Mouse (Mus musculus) forebrain, postnatal 0 days (tissue): ENCODE data around the gene Pard3. TPM values are rescaled to one million over a fixed set of nuclear protein-coding genes. Genes with fewer than 3 reads are reported as not detected.
"Not testable (repeated sequence)": the region's sequence is repeated elsewhere in the genome, so short reads cannot be mapped to it uniquely, and the experiment has no call there.

Experiments
- ATAC-seq: fragments of 200-750 bp; cut with Nextera tagmentation; 2 replicates; pipeline ENCODE4 v1.8.0; 2017; ENCODE audit warnings: mild to moderate bottlenecking, moderate library complexity
- DNase-seq: peaks from one replicate; pipeline ENCODE4 v3.0.0-alpha.2; 2015
- H3K27ac ChIP-seq: fragments of 300-500 bp; sonication (generic); 2 replicates; pipeline ENCODE4 v1.5.1; 2014; ENCODE audit warnings: low read depth, mild to moderate bottlenecking, antibody characterized with exemption, low read length, moderate library complexity, mixed read lengths
- H3K27me3 ChIP-seq: fragments of 300-500 bp; sonication (generic); 2 replicates; pipeline ENCODE4 v1.6.1; 2014; ENCODE audit warnings: mild to moderate bottlenecking, low read length, mixed read lengths; ENCODE audit not compliant: insufficient read depth
- H3K36me3 ChIP-seq: fragments of 300-500 bp; sonication (generic); 2 replicates; pipeline ENCODE4 v1.6.1; 2014; ENCODE audit warnings: mild to moderate bottlenecking, moderate library complexity; ENCODE audit not compliant: insufficient read depth
- H3K4me1 ChIP-seq: fragments of 300-500 bp; sonication (generic); 2 replicates; pipeline ENCODE4 v1.6.1; 2014; ENCODE audit warnings: antibody characterized with exemption; ENCODE audit not compliant: insufficient read depth
- H3K4me2 ChIP-seq: fragments of 300-500 bp; sonication (generic); 2 replicates; pipeline ENCODE4 v1.6.1; 2014; ENCODE audit warnings: low read depth, mild to moderate bottlenecking, moderate library complexity
- H3K4me3 ChIP-seq: fragments of 300-500 bp; sonication (generic); 2 replicates; pipeline ENCODE4 v1.5.1; 2014; ENCODE audit warnings: low read depth, low read length, mixed read lengths
- H3K9ac ChIP-seq: fragments of 300-500 bp; sonication (generic); 2 replicates; pipeline ENCODE4 v1.6.1; 2014; ENCODE audit warnings: mild to moderate bottlenecking
- H3K9me3 ChIP-seq: fragments of 300-500 bp; sonication (generic); 2 replicates; pipeline ENCODE4 v1.6.1; 2016; ENCODE audit warnings: low read length
- CTCF ChIP-seq: sonication (generic); IDR thresholded peaks from 2 replicates; pipeline ENCODE4 v1.5.1; 2016; ENCODE audit warnings: antibody characterized with exemption, control low read depth, low read depth
- WGBS: fragments of 180-500 bp; shearing (Covaris S2); extraction: QIAGEN DNeasy Blood & Tissue Kit; methylation state at CpG from one replicate; pipeline ENCODE4 v1.1.7; 2014; 5-methylcytosine and 5-hydroxymethylcytosine counted together
- polyA plus RNA-seq: library from polyadenylated mRNA; unstranded; fragments of >200 nt; fragmentation: Nextera tagmentation; extraction: Ambion mirVana; gene quantifications from 2 replicates; pipeline ENCODE4 v1.2.1, GENCODE M21; 2015
- total RNA-seq: library from RNA; depleted of rRNA; stranded (reverse); fragments of >200 nt; gene quantifications from 2 replicates; pipeline ENCODE4 v1.2.3, GENCODE M21; 2014

Gene Pard3
- total and polyA plus RNA-seq, 2 experiments from 2014 or later: 11.4 to 31.0 TPM

DNA sequence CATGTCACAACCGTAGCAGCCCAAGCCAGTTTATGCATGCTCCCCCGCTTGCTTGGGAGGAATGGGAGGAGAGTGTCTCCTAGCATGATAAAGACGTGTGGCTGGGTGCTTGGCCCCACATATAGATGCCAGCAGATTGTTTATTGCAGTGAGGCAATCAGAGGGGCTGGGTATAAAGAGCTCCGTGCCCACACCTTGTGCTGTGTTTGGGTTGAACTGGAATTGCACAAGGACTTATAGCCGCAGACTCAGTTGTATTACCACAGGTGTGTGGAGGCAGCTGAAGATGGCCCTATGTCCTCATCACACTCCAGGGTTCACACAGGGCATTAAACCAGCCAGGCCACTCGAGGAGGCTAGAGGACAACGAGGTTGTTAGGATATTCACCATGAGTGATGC is 98.2 kb downstream of the Pard3 start:
- Histone ChIP-seq H3K9ac (no peak overlapping the region), H3K4me2 (no peak overlapping the region), H3K4me3 (no peak overlapping the region), H3K27me3 (no peaks in the 10 kb centered on the region), H3K9me3 (no peaks in the 10 kb centered on the region), H3K4me1 (no peaks in the 10 kb centered on the region), H3K36me3 (no peaks in the 10 kb centered on the region), H3K27ac (no peak overlapping the region)
- no peak for ATAC-seq
- DNase-seq: no peak
- WGBS: 92% methylated on average over 7 of the region's 7 CpGs
- TF ChIP-seq CTCF: no peak

DNA sequence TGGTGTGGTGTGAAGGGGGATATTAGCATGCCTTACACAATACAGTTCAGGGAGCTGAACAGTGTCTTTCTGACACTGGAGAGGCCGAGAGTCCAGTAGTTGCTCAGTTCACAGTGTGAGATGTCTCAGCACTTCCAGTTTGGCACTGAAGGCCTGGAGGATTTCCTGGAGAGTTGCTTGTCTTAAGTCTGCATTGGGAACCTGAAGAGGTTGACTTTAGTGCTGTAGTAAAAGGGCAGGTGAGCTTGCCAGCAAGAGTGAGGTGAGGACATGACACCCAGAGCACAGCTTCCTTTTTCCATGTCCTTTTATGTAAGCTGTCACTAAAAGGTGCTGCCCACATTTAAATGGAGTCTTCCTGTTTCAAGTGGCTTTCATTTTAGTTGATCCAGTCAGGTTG is 99.1 kb downstream of the Pard3 start:
- ATAC-seq: no peak
- no peak overlapping the region for H3K9ac ChIP-seq
- TF ChIP-seq CTCF: no peak
- H3K4me1 ChIP-seq: no peaks in the 10 kb centered on the region
- no peak for DNase-seq
- H3K27me3 ChIP-seq: no peaks in the 10 kb centered on the region
- no peak overlapping the region for H3K4me2 ChIP-seq
- no peaks in the 10 kb centered on the region for H3K9me3 ChIP-seq
- H3K4me3 ChIP-seq: no peak overlapping the region
- no peaks in the 10 kb centered on the region for H3K36me3 ChIP-seq
- no peak overlapping the region for H3K27ac ChIP-seq
- 77% methylated on average over 1 of the region's 1 CpGs for WGBS

DNA sequence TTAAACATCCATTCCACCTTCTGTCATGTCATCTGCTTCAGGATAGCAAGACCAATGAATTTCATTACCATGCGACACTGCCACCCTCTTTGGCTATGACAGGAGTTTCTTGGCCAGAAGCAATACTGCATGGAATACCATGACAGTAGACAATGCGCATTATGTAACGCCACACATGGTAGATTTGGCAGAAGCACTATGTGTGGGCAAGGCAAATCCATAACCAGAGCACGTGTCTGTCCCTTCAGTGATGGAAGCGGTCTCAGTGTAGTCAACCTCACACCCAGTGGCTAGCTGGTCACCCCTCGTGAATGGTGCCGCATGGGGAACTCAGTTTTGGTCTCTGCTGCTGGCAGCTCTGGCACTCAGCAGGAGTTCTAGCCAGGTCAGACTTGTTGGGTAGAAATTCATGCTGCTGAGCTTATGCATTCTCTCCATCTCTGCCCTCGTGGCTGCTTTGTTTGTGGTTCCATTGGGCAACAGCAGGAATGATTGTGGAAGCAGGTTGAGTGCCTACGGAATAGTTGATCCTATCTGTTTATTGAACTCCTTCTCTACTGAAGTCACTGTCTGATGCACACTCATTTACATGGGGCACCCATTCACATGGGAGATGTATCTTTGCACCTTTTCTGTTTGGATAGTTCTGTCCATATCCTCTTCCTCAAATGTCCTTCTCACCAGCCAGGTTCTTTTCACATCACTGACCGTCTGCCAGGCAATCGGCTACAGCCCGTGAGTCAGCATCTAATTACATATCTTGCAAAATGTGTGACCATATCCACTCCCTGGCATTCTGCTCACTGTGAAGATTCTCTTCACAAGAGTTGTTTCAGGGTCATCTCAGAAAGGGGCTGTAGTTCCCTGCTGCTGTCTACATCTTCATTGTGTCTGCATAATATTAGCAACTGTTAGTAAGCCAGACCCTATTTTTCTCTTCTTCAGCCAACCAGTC is 100.9 kb downstream of the Pard3 start:
- Histone ChIP-seq H3K4me3 (no peak overlapping the region), H3K9ac (no peak overlapping the region), H3K4me1 (no peaks in the 10 kb centered on the region), H3K27ac (no peak overlapping the region), H3K9me3 (no peaks in the 10 kb centered on the region), H3K36me3 (no peaks in the 10 kb centered on the region), H3K4me2 (no peak overlapping the region), H3K27me3 (no peaks in the 10 kb centered on the region)
- no peak for DNase-seq
- ATAC-seq: no peak
- TF ChIP-seq CTCF: no peak
- WGBS: 79% methylated on average over 12 of the region's 12 CpGs

DNA sequence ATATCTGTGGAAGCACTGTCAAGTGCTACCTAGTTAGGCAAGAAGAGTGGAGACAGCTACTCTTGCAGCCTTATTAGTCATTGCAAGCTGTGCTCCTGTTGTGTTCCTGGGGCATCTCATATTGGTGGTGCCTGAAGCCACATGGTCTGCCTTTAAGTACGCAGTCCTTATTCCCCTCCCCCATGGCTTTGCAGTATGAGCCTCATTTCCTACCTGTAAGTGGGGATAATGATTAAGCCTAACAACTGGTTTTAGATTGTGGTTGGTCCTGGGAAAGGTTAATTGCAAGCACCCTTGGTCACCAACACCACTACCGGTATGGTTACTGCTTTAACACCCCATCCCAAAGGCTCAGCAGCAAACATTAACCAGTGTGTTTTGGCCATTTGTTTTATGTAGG is 104.8 kb downstream of the Pard3 start:
- ATAC-seq: no peak
- no peaks in the 10 kb centered on the region for H3K36me3 ChIP-seq
- no peaks in the 10 kb centered on the region for H3K4me1 ChIP-seq
- TF ChIP-seq CTCF: no peak
- no peaks in the 10 kb centered on the region for H3K27me3 ChIP-seq
- H3K27ac ChIP-seq: no peak overlapping the region
- no peak overlapping the region for H3K4me3 ChIP-seq
- no peak for DNase-seq
- no peak overlapping the region for H3K4me2 ChIP-seq
- no peaks in the 10 kb centered on the region for H3K9me3 ChIP-seq
- 91% methylated on average over 2 of the region's 2 CpGs for WGBS
- H3K9ac ChIP-seq: no peak overlapping the region

DNA sequence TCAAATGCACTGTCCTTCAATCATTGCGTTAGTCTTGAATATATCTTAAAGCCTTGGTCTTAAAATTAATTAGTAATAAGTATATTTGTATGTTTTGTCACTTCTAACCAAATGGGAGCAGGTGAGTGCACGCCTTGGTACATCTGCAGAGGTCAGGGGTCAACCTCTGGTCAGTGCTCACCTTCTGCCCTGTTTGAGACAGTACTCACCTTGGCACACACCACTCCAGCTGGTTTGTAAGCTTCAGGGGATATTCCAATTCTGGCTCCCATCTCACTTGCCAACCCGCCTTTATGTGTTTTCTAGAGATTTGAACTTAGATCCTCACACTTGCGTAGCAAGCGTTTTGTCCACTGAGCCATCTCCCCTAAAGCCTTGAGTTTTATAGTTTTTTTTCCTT is 105.7 kb downstream of the Pard3 start:
- H3K36me3 ChIP-seq: no peaks in the 10 kb centered on the region
- H3K4me3 ChIP-seq: no peak overlapping the region
- ATAC-seq (no peak), DNase-seq (no peak)
- TF ChIP-seq CTCF: no peak
- no peak overlapping the region for H3K4me2 ChIP-seq
- no peaks in the 10 kb centered on the region for H3K9me3 ChIP-seq
- WGBS: 98% methylated on average over 5 of the region's 5 CpGs
- no peaks in the 10 kb centered on the region for H3K27me3 ChIP-seq
- H3K27ac ChIP-seq: no peak overlapping the region
- no peak overlapping the region for H3K9ac ChIP-seq
- no peaks in the 10 kb centered on the region for H3K4me1 ChIP-seq

DNA sequence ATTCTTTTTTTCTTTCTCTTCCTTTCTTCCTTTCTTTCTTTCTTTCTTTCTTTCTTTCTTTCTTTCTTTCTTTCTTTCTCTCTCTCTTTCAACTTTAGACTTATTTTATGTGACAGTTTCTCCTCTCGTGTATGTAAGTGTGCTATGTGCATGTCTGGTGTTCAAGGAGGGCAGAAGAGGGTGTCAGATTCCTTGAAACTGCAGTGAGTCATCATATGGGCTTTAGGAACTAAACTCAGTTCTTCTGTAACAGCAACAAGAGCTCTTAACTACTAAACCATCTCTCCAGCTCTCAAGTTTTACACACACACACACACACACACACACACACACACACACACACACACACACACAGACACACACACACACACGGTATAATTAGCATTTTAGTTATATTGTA is 106.7 kb downstream of the Pard3 start:
- H3K36me3 ChIP-seq, DNase-seq, H3K27me3 ChIP-seq, H3K4me2 ChIP-seq, ATAC-seq, H3K27ac ChIP-seq, H3K4me1 ChIP-seq, H3K9me3 ChIP-seq, H3K4me3 ChIP-seq, H3K9ac ChIP-seq: not testable (repeated sequence)
- 77% methylated on average over 2 of the region's 2 CpGs for WGBS

GRCm38 (mm10) chr8:127170930-127171329 is 107.2 kb downstream of the Pard3 start:
- H3K9ac ChIP-seq: no peak overlapping the region
- DNase-seq: no peak
- no peak overlapping the region for H3K4me2 ChIP-seq
- no peaks in the 10 kb centered on the region for H3K27me3 ChIP-seq
- no peak overlapping the region for H3K27ac ChIP-seq
- no peak overlapping the region for H3K4me3 ChIP-seq
- ATAC-seq: no peak
- no peak for TF ChIP-seq CTCF
- 89% methylated on average over 3 of the region's 3 CpGs for WGBS
- H3K36me3 ChIP-seq: no peaks in the 10 kb centered on the region
- H3K4me1 ChIP-seq: no peaks in the 10 kb centered on the region
- H3K9me3 ChIP-seq: no peaks in the 10 kb centered on the region
